Mouse (Mus musculus): Measurements from ENCODE around the gene Msrb2. TPM values are rescaled to one million over a fixed set of nuclear protein-coding genes. Genes with fewer than 3 reads are reported as not detected.

The Msrb2 gene
- total RNA-seq, 2 experiments from 2014 or later: 20.7 to 22.4 TPM

Other genes starting within 250 kb of the Msrb2 start
- gene Armc3, start 172.1 kb upstream of the Msrb2 start, total RNA-seq (2021): under 1 TPM; 0.14 to 0.22 TPM
- gene Ptf1a, start 74.2 kb downstream of the Msrb2 start, total RNA-seq (2021): 1 to 10 TPM in 1 of 2 experiments, not detected in 1; 1.0 TPM
- not detected for gene 4921504E06Rik, start 182.5 kb downstream of the Msrb2 start, total RNA-seq (2021)

All from adrenal gland, postnatal 4 days (tissue).